Mouse (Mus musculus) 416B (cell line): Measurements from ENCODE around the gene Wscd2.
"Not testable (repeated sequence)": the region's sequence is repeated elsewhere in the genome, so short reads cannot be mapped to it uniquely, and the experiment has no call there.

ENCODE experiments used
- DNase-seq: peaks from one replicate; pipeline ENCODE4 v3.0.0; 2011; ENCODE audit warnings: low read depth

Gene Wscd2

GRCm38 (mm10) chr5:113583424-113584162 is 93.5 kb downstream of the Wscd2 start:
- no peak for DNase-seq

GRCm38 (mm10) chr5:113584439-113584838 is 94.3 kb downstream of the Wscd2 start:
- DNase-seq: peak; percentile 26

DNA sequence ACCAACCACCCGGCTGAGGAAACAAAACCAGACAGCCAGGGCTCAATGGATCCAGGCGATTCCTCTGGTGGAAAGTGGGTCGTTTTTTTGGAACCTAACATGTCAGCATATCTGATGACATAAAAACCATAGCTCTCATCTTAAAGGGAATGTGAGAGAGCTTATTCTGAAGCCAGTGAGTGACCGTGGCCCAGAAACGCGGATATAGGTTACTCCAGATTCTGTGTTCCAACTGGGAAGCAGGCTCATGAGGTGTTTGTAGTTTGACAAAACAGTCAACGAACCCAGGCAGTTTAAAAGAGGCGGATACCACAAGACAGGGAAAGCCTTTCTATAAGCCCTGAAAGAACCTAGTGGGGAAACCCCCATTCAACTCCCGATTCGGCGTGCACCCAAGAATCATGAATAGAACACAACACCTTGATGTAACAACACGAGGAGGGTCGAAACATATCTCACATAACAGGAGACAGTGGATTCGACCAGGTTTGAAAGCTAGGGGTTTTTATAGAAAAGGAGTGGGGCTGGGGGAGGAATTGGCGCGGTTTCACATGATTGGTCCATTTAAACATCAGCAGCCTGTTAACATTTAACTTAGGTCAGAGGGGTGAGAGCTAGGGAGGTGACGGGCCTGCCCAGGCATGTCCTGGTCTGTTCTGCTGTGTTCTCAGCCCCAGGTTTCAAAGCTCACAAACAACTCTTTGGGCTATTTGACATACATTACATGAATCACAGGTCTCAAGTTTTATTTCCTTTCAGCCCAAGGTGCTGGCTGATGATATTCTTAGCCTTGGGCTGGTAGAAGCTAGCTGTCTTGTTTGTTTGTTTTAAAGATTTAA is 95.7 kb downstream of the Wscd2 start:
- DNase-seq: not testable (repeated sequence)

DNA sequence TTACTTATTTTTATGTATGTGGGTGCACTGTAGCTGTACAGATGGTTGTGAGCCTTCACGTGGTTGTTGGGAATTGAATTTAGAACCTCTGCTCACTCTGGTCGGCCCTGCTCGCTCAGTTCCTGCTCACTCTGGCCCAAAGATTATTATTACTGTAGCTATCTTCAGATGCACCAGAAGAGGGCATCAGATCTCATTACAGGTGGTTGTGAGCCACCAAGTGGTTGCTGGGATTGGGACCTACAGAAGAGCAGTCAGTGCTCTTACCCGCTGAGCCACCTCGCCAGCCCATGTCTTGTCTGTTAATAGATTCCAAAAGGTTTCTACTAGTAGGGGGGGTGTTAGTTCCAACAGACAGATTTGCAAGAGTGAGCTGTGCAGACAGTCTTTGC is 96.3 kb downstream of the Wscd2 start:
- peak; percentile 42 for DNase-seq

DNA sequence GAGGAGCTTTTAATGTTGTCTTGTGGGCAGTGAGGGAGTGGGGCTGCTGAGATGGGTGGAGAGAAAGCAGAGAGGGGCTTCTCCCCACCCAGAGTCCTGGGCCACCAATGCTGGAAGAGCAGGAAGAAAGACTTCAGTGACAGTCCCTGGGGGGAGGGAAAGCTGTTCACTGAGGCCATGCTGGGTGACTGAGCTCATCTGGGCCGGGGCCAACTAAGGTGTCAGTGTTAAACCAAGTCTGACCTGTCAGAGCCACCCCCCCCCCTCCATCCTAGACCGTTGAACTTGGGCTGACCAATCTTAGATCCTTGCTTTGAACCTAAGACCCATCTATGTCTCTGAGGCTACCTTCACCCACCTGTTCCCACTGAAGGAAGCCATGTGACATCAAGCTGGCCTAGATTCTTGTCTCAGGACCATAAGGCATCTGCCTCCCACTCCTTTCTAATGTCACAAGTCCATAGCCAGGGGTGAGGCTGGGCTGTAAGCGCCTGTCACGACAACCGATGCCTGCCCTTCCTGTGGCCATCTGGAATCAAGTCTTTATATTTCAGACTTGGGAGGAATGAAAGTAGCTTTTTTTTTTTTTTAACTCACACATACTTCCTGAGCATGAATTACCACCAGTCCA is 100.0 kb downstream of the Wscd2 start:
- DNase-seq: no peak

- DNase-seq: no peak
Observed at GRCm38 (mm10) chr5:113591166-113591565, 101.0 kb downstream of the Wscd2 start.

- DNase-seq: no peak
Observed at GRCm38 (mm10) chr5:113591751-113592230, 101.7 kb downstream of the Wscd2 start.

- DNase-seq: no peak
Observed at GRCm38 (mm10) chr5:113593911-113594705, 104.0 kb downstream of the Wscd2 start.

GRCm38 (mm10) chr5:113596252-113596651 is 106.1 kb downstream of the Wscd2 start:
- DNase-seq: no peak

- no peak for DNase-seq
Observed at GRCm38 (mm10) chr5:113596780-113597353, 106.7 kb downstream of the Wscd2 start.

GRCm38 (mm10) chr5:113600181-113600580 is 110.0 kb downstream of the Wscd2 start:
- DNase-seq: no peak

GRCm38 (mm10) chr5:113600803-113601202 is 110.7 kb downstream of the Wscd2 start:
- no peak for DNase-seq

GRCm38 (mm10) chr5:113603471-113603870 is 113.3 kb downstream of the Wscd2 start:
- DNase-seq: no peak

- DNase-seq: no peak
Observed at GRCm38 (mm10) chr5:113604758-113605157, 114.6 kb downstream of the Wscd2 start.

DNA sequence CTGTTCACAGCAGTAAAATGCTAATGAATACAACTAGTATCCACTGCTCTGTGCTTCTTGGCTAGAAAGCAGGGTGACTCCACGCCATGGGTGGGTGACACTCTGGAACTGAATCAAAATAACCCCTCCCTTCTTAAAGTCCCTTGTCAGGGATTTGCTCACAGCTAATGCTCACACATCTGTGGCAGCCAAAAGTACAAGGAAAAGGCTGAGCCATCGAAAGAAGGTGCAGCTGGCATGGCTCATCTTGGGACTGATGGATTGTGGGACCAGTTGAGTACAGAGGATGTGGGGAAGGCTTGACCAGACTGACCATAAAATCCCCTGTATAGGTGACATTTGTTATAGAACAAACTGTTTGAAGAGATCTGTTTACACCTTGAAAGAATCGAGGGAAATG is 116.0 kb downstream of the Wscd2 start:
- DNase-seq: no peak

- DNase-seq: no peak
Observed at GRCm38 (mm10) chr5:113606961-113607785, 117.0 kb downstream of the Wscd2 start.

- DNase-seq: no peak
Observed at GRCm38 (mm10) chr5:113607941-113608431, 117.9 kb downstream of the Wscd2 start.

GRCm38 (mm10) chr5:113608511-113608910 is 118.4 kb downstream of the Wscd2 start:
- DNase-seq: no peak

DNA sequence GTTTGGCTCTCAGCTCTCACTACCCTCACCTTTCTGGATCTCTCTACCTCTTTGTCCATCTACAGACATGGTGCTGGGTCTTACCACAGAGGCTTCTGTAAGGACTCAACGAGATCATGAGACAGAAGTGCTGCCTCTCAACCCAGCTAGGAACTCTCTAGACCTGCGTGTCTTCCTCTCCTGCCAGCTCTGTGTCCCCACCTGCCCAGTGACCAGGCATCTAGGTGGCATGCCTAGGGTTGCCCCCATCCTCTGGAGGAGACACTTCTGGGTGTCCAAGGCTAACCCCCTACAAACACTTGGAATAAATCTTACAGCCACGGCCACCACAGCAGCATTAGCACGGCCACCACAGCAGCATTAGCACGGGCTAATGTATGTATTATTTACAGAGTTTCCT is 119.8 kb downstream of the Wscd2 start:
- DNase-seq: no peak

DNA sequence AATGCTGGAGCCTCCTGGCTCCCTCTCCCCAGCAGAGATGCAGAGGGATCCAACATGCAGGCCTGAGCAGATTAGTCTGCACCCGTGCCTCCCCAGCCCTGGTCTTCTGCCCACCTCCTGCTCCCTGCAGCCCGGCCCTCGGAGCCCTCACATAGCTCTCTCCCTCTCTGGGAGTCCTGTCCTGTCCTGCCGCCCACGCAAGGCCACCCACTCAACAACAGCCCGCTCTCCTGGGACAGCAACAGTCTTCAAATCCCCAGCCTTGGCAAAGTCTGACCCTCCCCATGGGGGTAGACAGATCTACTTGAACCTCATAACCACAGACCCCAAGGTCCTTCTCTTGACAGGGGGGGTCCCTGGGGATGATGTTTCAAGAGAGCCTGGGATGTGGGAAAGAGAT is 120.4 kb downstream of the Wscd2 start:
- DNase-seq: no peak
